Mouse (Mus musculus): ENCODE data around the gene Fam13a.

GRCm38 (mm10) chr6:59024164-59024724, at the start of gene Fam13a:
- no peak for TF ChIP-seq CTCF (IDR thresholded peaks at IDR 0.05; ENCODE audit: extremely low read depth, insufficient read depth, low read length)
- TF ChIP-seq POLR2A (IDR thresholded peaks at IDR 0.05; ENCODE audit: extremely low read depth, insufficient read depth, low read length), result peak; percentile 77
